Comparison of ENCODE assay signal across 13 mouse cellular contexts in genomic region chr7:132074503-132074902, GRCm38 (mm10).
"Had no signal": no experiment of that assay in that cellular context is flagged by ENCODE, and none has a peak within 500 bp of the region (broad histone marks: within the 10 kb centered on the region; RNA-seq: fewer than 3 reads in every experiment).

No protein-coding gene starts in this region.

- H3K27me3 ChIP-seq: liver, embryonic 15.5 days; midbrain, embryonic 13.5 days had no signal

- H3K4me3 ChIP-seq: limb, embryonic 10.5 days; liver, embryonic 15.5 days; midbrain, embryonic 13.5 days had no signal

- H3K4me1 ChIP-seq: liver, embryonic 15.5 days; midbrain, embryonic 13.5 days had no signal

- H3K27ac ChIP-seq: hindbrain, postnatal 0 days; kidney, postnatal 0 days; limb, embryonic 10.5 days; liver, embryonic 15.5 days; midbrain, embryonic 13.5 days had no signal

- DNase-seq: kidney, adult 11 months; kidney, adult 9 months; kidney, postnatal 36 days; lung, adult 2 months; lung, postnatal 36 days; spleen, adult 18-20 months; thymus, adult 2 months; thymus, postnatal 25 days had no signal

- H3K36me3 ChIP-seq: limb, embryonic 10.5 days; liver, embryonic 15.5 days; midbrain, embryonic 13.5 days had no signal

- H3K9me3 ChIP-seq: limb, embryonic 10.5 days; liver, embryonic 15.5 days; midbrain, embryonic 13.5 days had no signal
